Mouse (Mus musculus): Measurements from ENCODE around the gene Otor. TPM values are rescaled to one million over a fixed set of nuclear protein-coding genes. Genes with fewer than 3 reads are reported as not detected.

Otor gene
- polyA plus RNA-seq, 1 experiment from 2014 or later: 0.12 TPM

- TF ChIP-seq CTCF (IDR thresholded peaks at IDR 0.05; ENCODE audit: low read depth): no peak
- Histone ChIP-seq H3K9ac (ENCODE audit: low read depth, low read length) (no peak overlapping the region), H3K27me3 (replicated peaks; ENCODE audit: control insufficient read depth, insufficient read depth, low read length) (no peaks in the 10 kb centered on the region), H3K27ac (ENCODE audit: low read depth, low read length) (no peak overlapping the region), H3K4me3 (ENCODE audit: low read depth, low read length) (no peak overlapping the region), H3K36me3 (ENCODE audit: control insufficient read depth, insufficient read depth) (no peaks in the 10 kb centered on the region), H3K4me1 (replicated peaks; ENCODE audit: control insufficient read depth, insufficient read depth, low read length) (no peaks in the 10 kb centered on the region), H3K9me3 (ENCODE audit: control insufficient read depth) (no peaks in the 10 kb centered on the region), H3K4me2 (replicated peaks; ENCODE audit: low read depth) (no peak overlapping the region)
- no peak for ATAC-seq
Measured at GRCm38 (mm10) chr2:143055251-143055650, 23.0 kb upstream of the Otor start.

- H3K36me3 ChIP-seq (ENCODE audit: control insufficient read depth, insufficient read depth): no peaks in the 10 kb centered on the region
Measured at GRCm38 (mm10) chr2:143056736-143057135, 21.5 kb upstream of the Otor start.

GRCm38 (mm10) chr2:143062432-143062811 lies 15.9 kb upstream of the Otor start:
- peak overlapping the region; percentile 80 for H3K4me2 ChIP-seq (replicated peaks; ENCODE audit: low read depth)
- no peak for ATAC-seq
- H3K4me1 ChIP-seq (replicated peaks; ENCODE audit: control insufficient read depth, insufficient read depth, low read length): peaks cover 4% of the 10 kb centered on the region; the same call in 1 of the 2 replicates
- peak overlapping the region; percentile 81 for H3K9ac ChIP-seq (ENCODE audit: low read depth, low read length)
- WGBS: 46% methylated on average over 6 of the region's 6 CpGs
- H3K27ac ChIP-seq (ENCODE audit: low read depth, low read length): no peak overlapping the region
- H3K36me3 ChIP-seq (ENCODE audit: control insufficient read depth, insufficient read depth): peaks cover 19% of the 10 kb centered on the region
- H3K4me3 ChIP-seq (ENCODE audit: low read depth, low read length): peak overlapping the region; percentile 94
- no peak for TF ChIP-seq CTCF (IDR thresholded peaks at IDR 0.05; ENCODE audit: low read depth)
- H3K27me3 ChIP-seq (replicated peaks; ENCODE audit: control insufficient read depth, insufficient read depth, low read length): no peaks in the 10 kb centered on the region
- H3K9me3 ChIP-seq (ENCODE audit: control insufficient read depth): no peaks in the 10 kb centered on the region

More at GRCm38 (mm10) chr2:143056736-143057135, 21.5 kb upstream of the Otor start:
- Histone ChIP-seq H3K9me3 (ENCODE audit: control insufficient read depth) (no peaks in the 10 kb centered on the region), H3K4me1 (replicated peaks; ENCODE audit: control insufficient read depth, insufficient read depth, low read length) (no peaks in the 10 kb centered on the region), H3K4me2 (replicated peaks; ENCODE audit: low read depth) (no peak overlapping the region), H3K27me3 (replicated peaks; ENCODE audit: control insufficient read depth, insufficient read depth, low read length) (no peaks in the 10 kb centered on the region), H3K27ac (ENCODE audit: low read depth, low read length) (no peak overlapping the region), H3K9ac (ENCODE audit: low read depth, low read length) (no peak overlapping the region), H3K4me3 (ENCODE audit: low read depth, low read length) (no peak overlapping the region)
- no peak for TF ChIP-seq CTCF (IDR thresholded peaks at IDR 0.05; ENCODE audit: low read depth)
- WGBS: 72% methylated on average over 5 of the region's 5 CpGs
- no peak for ATAC-seq

- WGBS: under 1% methylated on average over 55 of the region's 55 CpGs
- H3K4me3 ChIP-seq (ENCODE audit: low read depth, low read length): peak within 1 kb of the TSS; percentile 94
- TF ChIP-seq CTCF (IDR thresholded peaks at IDR 0.05; ENCODE audit: low read depth): peak; percentile 48
- H3K9me3 ChIP-seq (ENCODE audit: control insufficient read depth): no peaks in the 10 kb centered on the region
- ATAC-seq: peak; percentile 98
- H3K36me3 ChIP-seq (ENCODE audit: control insufficient read depth, insufficient read depth): peaks cover 19% of the 10 kb centered on the region
- no peaks in the 10 kb centered on the region for H3K27me3 ChIP-seq (replicated peaks; ENCODE audit: control insufficient read depth, insufficient read depth, low read length)
- peak within 1 kb of the TSS; percentile 81 for H3K9ac ChIP-seq (ENCODE audit: low read depth, low read length)
- peak within 1 kb of the TSS; percentile 36; the same call in 1 of the 2 replicates for H3K27ac ChIP-seq (ENCODE audit: low read depth, low read length)
- H3K4me1 ChIP-seq (replicated peaks; ENCODE audit: control insufficient read depth, insufficient read depth, low read length): peaks cover 4% of the 10 kb centered on the region; the same call in 1 of the 2 replicates
- peak within 1 kb of the TSS; percentile 80 for H3K4me2 ChIP-seq (replicated peaks; ENCODE audit: low read depth)
Measured at GRCm38 (mm10) chr2:143062812-143063792, 15.2 kb upstream of the Otor start, which contains the start of gene Snrpb2. Gene Snrpb2, plus strand, starts transcription at chr2:143063039.

GRCm38 (mm10) chr2:143065914-143066313 lies 12.4 kb upstream of the Otor start:
- Histone ChIP-seq H3K4me3 (ENCODE audit: low read depth, low read length) (no peak overlapping the region), H3K9ac (ENCODE audit: low read depth, low read length) (no peak overlapping the region), H3K4me2 (replicated peaks; ENCODE audit: low read depth) (no peak overlapping the region), H3K27ac (ENCODE audit: low read depth, low read length) (no peak overlapping the region), H3K36me3 (ENCODE audit: control insufficient read depth, insufficient read depth) (peaks cover 35% of the 10 kb centered on the region), H3K4me1 (replicated peaks; ENCODE audit: control insufficient read depth, insufficient read depth, low read length) (peaks cover 4% of the 10 kb centered on the region; the same call in 1 of the 2 replicates), H3K27me3 (replicated peaks; ENCODE audit: control insufficient read depth, insufficient read depth, low read length) (no peaks in the 10 kb centered on the region), H3K9me3 (ENCODE audit: control insufficient read depth) (no peaks in the 10 kb centered on the region)
- no peak for ATAC-seq
- WGBS: 93% methylated on average over 3 of the region's 3 CpGs
- TF ChIP-seq CTCF (IDR thresholded peaks at IDR 0.05; ENCODE audit: low read depth): no peak

- WGBS: 56% methylated on average over 3 of the region's 3 CpGs
- no peak for TF ChIP-seq CTCF (IDR thresholded peaks at IDR 0.05; ENCODE audit: low read depth)
- no peaks in the 10 kb centered on the region for H3K9me3 ChIP-seq (ENCODE audit: control insufficient read depth)
- H3K4me3 ChIP-seq (ENCODE audit: low read depth, low read length): no peak overlapping the region
- H3K4me2 ChIP-seq (replicated peaks; ENCODE audit: low read depth): 0 out of 2 replicates have a peak overlapping the region, but pooled peaks have one; percentile 27
- no peak overlapping the region for H3K27ac ChIP-seq (ENCODE audit: low read depth, low read length)
- no peaks in the 10 kb centered on the region for H3K27me3 ChIP-seq (replicated peaks; ENCODE audit: control insufficient read depth, insufficient read depth, low read length)
- H3K4me1 ChIP-seq (replicated peaks; ENCODE audit: control insufficient read depth, insufficient read depth, low read length): no peaks in the 10 kb centered on the region
- ATAC-seq: no peak
- no peak overlapping the region for H3K9ac ChIP-seq (ENCODE audit: low read depth, low read length)
- H3K36me3 ChIP-seq (ENCODE audit: control insufficient read depth, insufficient read depth): no peaks in the 10 kb centered on the region
Measured at GRCm38 (mm10) chr2:143081693-143082092, 3.4 kb downstream of the Otor start.
